In genomic region chr2:128746621-128747151, GRCm38 (mm10) we compare ENCODE assay signal across 9 mouse cellular contexts. TPM values are rescaled to one million over a fixed set of nuclear protein-coding genes. Genes with fewer than 3 reads are reported as not detected.
A peak's percentile ranks its signal among the peaks of the same experiment; 100 is the strongest.
DNase-seq lines count a peak whose midpoint lies in the region; ATAC-seq and TF ChIP-seq lines count a peak whose summit lies in the region.
"Had no signal": no experiment of that assay in that cellular context is flagged by ENCODE, and none has a peak within 500 bp of the region (broad histone marks: within the 10 kb centered on the region; RNA-seq: fewer than 3 reads in every experiment).

No protein-coding gene starts in this region.

- H3K27ac ChIP-seq in cortical plate, adult 2 months (ENCODE audit: insufficient read depth, low read length), result peak overlapping the region; percentile 97
- peak overlapping the region; percentile 84 for H3K27ac ChIP-seq in lung, embryonic 15.5 days
- H3K27ac ChIP-seq in forebrain, embryonic 10.5 days, result no peak overlapping the region
- H3K27ac ChIP-seq: hindbrain, embryonic 15.5 days had no signal

- H3K27me3 ChIP-seq in lung, embryonic 15.5 days, result no peaks in the 10 kb centered on the region
- no peaks in the 10 kb centered on the region for H3K27me3 ChIP-seq in forebrain, embryonic 10.5 days (ENCODE audit: poor library complexity, severe bottlenecking)
- H3K27me3 ChIP-seq: hindbrain, embryonic 15.5 days had no signal

- ATAC-seq in lung, embryonic 15.5 days (ENCODE audit: borderline replicate concordance, extremely low read depth, low FRiP score, low TSS enrichment), result peak; percentile 74; the same call in 1 of the 2 replicates

- no peak overlapping the region for H3K4me2 ChIP-seq in lung, embryonic 15.5 days
- H3K4me2 ChIP-seq: hindbrain, embryonic 15.5 days had no signal

- no peak overlapping the region for H3K9ac ChIP-seq in lung, embryonic 15.5 days
- H3K9ac ChIP-seq: hindbrain, embryonic 15.5 days had no signal

- intact Hi-C loops in gastrocnemius, postnatal 14 days (cut with DNase I; ENCODE audit: low total_unique reads), result no loop called here
- intact Hi-C loops in heart, postnatal 36 days (cut with DNase I), result no loop called here

- H3K4me3 ChIP-seq in cortical plate, adult 2 months (ENCODE audit: insufficient read depth, low read length), result no peak overlapping the region
- no peak overlapping the region for H3K4me3 ChIP-seq in lung, embryonic 15.5 days
- H3K4me3 ChIP-seq in forebrain, embryonic 10.5 days, result no peak overlapping the region
- H3K4me3 ChIP-seq: hindbrain, embryonic 15.5 days had no signal

- H3K4me1 ChIP-seq in cortical plate, adult 2 months (ENCODE audit: control insufficient read depth, insufficient read depth, low read length), result peaks cover 6% of the 10 kb centered on the region; the same call in 1 of the 2 replicates
- H3K4me1 ChIP-seq in lung, embryonic 15.5 days, result peaks cover 18% of the 10 kb centered on the region
- peaks cover 16% of the 10 kb centered on the region; the same call in 1 of the 2 replicates for H3K4me1 ChIP-seq in forebrain, embryonic 10.5 days

- DNase-seq in gastrocnemius, postnatal 25 days, result peak; percentile 27
- no peak for DNase-seq in gastrocnemius, postnatal 14 days
- DNase-seq in heart, postnatal 36 days, result peak; percentile 45 to 62
- no peak for DNase-seq in forebrain, embryonic 10.5 days (ENCODE audit: extremely low spot score, low spot score)
- no peak for DNase-seq in ovary, postnatal 36 days (ENCODE audit: low spot score)
- DNase-seq in left cerebral cortex, adult 9 months (ENCODE audit: low spot score in 2 of 2), result no peak

- WGBS in lung, embryonic 15.5 days, result 44% methylated on average over 5 of the region's 5 CpGs
- WGBS in forebrain, embryonic 10.5 days, result 79% methylated on average over 5 of the region's 5 CpGs

- no peaks in the 10 kb centered on the region for H3K36me3 ChIP-seq in lung, embryonic 15.5 days
- no peaks in the 10 kb centered on the region for H3K36me3 ChIP-seq in forebrain, embryonic 10.5 days (replicated peaks)
- H3K36me3 ChIP-seq: hindbrain, embryonic 15.5 days had no signal

- TF ChIP-seq CTCF in cortical plate, adult 2 months (IDR thresholded peaks at IDR 0.05; ENCODE audit: extremely low read depth, insufficient read depth, low read length), result no peak

- no peak for TF ChIP-seq POLR2A in cortical plate, adult 2 months (IDR thresholded peaks at IDR 0.05; ENCODE audit: extremely low read depth, insufficient read depth, low read length)

- no peaks in the 10 kb centered on the region for H3K9me3 ChIP-seq in lung, embryonic 15.5 days
- no peaks in the 10 kb centered on the region for H3K9me3 ChIP-seq in forebrain, embryonic 10.5 days
- H3K9me3 ChIP-seq: hindbrain, embryonic 15.5 days had no signal

RNA-seq across cellular contexts. Expression of gene Mertk, which starts 47.9 kb away (rescaled TPM):
- total RNA-seq in gastrocnemius, postnatal 25 days (2021), result 1 to 10 TPM; 1.7 to 2.6 TPM
- total RNA-seq in gastrocnemius, postnatal 14 days (2021), result 1 to 10 TPM; 3.6 to 5.0 TPM
- 17.9 and 21.3 TPM in 2 replicates for polyA plus RNA-seq in cortical plate, adult 2 months (2012; rRNA removed)
- 1 to 10 TPM; 5.6 to 6.7 TPM for total RNA-seq in heart, postnatal 36 days (2021)
- polyA plus RNA-seq in lung, embryonic 15.5 days (2015; fragmentation: Nextera tagmentation; extraction: Ambion mirVana), result 4.1 and 5.6 TPM in 2 replicates
- polyA plus RNA-seq in forebrain, embryonic 10.5 days (2016; fragmentation: Nextera tagmentation; extraction: Ambion mirVana), result 5.0 and 5.1 TPM in 2 replicates

RNA-seq across cellular contexts. Expression of gene Anapc1, which starts 59.5 kb away (rescaled TPM):
- 10 to 100 TPM; 24.8 to 27.4 TPM for total RNA-seq in gastrocnemius, postnatal 25 days (2021)
- 10 to 100 TPM; 32.2 to 32.7 TPM for total RNA-seq in gastrocnemius, postnatal 14 days (2021)
- 36.5 and 41.5 TPM in 2 replicates for polyA plus RNA-seq in cortical plate, adult 2 months (2012; rRNA removed)
- 10 to 100 TPM; 39.0 to 46.9 TPM for total RNA-seq in heart, postnatal 36 days (2021)
- polyA plus RNA-seq in lung, embryonic 15.5 days (2015; fragmentation: Nextera tagmentation; extraction: Ambion mirVana), result 67.2 and 71.8 TPM in 2 replicates
- 92.0 and 97.6 TPM in 2 replicates for polyA plus RNA-seq in forebrain, embryonic 10.5 days (2016; fragmentation: Nextera tagmentation; extraction: Ambion mirVana)

Comparison
In these comparisons a context has a peak if more than half of its experiments do, and no peak if none do; other contexts are left out.
1. DNase-seq: peak in gastrocnemius, postnatal 25 days (single experiment) and heart, postnatal 36 days (2 of 2); none in gastrocnemius, postnatal 14 days (single experiment), forebrain, embryonic 10.5 days (single experiment), ovary, postnatal 36 days (single experiment) and left cerebral cortex, adult 9 months (0 of 2).